Mouse (Mus musculus) brain, embryonic 14.5 days (tissue): ENCODE results near the gene Otx2.

Experiments
- CTCF ChIP-seq: fragments of 200-500 bp; IDR thresholded peaks from 2 replicates; pipeline ENCODE4 v1.5.1; 2012; ENCODE audit warnings: inconsistent platforms, mild to moderate bottlenecking, moderate library complexity, borderline replicate concordance; ENCODE audit not compliant: insufficient read depth, insufficient read length; ENCODE audit errors: extremely low read depth
- POLR2A ChIP-seq: fragments of 200-500 bp; IDR thresholded peaks from 2 replicates; pipeline ENCODE4 v1.6.1; 2012; ENCODE audit warnings: mild to moderate bottlenecking, inconsistent platforms, borderline replicate concordance; ENCODE audit not compliant: poor library complexity, insufficient read depth, insufficient read length, severe bottlenecking; ENCODE audit errors: extremely low read depth

DNA sequence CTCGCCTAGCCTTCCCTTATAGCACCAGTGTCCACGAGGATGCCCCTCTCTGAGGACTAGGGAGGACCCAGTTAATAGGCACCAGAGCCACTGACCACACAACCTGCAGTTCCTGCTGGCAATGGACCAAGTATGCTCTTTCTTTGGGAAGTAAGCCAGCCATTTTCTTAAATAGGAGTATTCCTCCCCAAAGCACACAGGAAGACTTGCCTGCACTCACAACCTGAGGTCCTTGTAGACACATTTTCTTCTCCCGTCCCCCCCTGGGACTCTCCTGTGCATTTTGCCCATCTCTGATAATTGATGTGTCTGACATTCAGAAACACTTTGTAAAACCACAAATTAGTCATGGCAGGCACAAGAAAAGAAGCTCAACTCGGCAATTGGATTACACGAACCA is 57.3 kb downstream of the Otx2 start:
- TF ChIP-seq CTCF (no peak), POLR2A (no peak)
